Mouse (Mus musculus): ENCODE measurements around the gene Xlr5c. TPM values are rescaled to one million over a fixed set of nuclear protein-coding genes. Genes with fewer than 3 reads are reported as not detected.
"Not testable (repeated sequence)": the region's sequence is repeated elsewhere in the genome, so short reads cannot be mapped to it uniquely, and the experiment has no call there.

Gene Xlr5c
- total RNA-seq (2015): not detected in 2 replicates
- not detected in 2 replicates for total RNA-seq (2017)

GRCm38 (mm10) chrX:73292876-73293275 lies at the start of gene Xlr5c, which contains the start of gene Xlr5a:
TSS of gene Xlr5c (minus strand) at chrX:73292976.
TSS of gene Xlr5a (minus strand) at chrX:73292976.
- not testable (repeated sequence) for ATAC-seq (replicated peaks; ENCODE audit: poor library complexity)

- peak; percentile 93 for ATAC-seq (replicated peaks; ENCODE audit: poor library complexity)
Observed at GRCm38 (mm10) chrX:73342483-73342895, 49.7 kb upstream of the Xlr5c start, which contains the start of gene Zfp275. TSS of gene Zfp275 (plus strand) at chrX:73342621.

GRCm38 (mm10) chrX:73342068-73342467 lies 49.3 kb upstream of the Xlr5c start:
- ATAC-seq (replicated peaks; ENCODE audit: poor library complexity): no peak

GRCm38 (mm10) chrX:73341473-73341872 lies 48.7 kb upstream of the Xlr5c start:
- 0 out of 2 replicates have a peak, but pooled peaks have one; percentile 11 for ATAC-seq (replicated peaks; ENCODE audit: poor library complexity)

- ATAC-seq (replicated peaks; ENCODE audit: poor library complexity): no peak
Observed at GRCm38 (mm10) chrX:73336740-73337139, 44.0 kb upstream of the Xlr5c start, which contains the start of gene Gm45015. TSS of gene Gm45015 (minus strand) at chrX:73336840.

- ATAC-seq (replicated peaks; ENCODE audit: poor library complexity): no peak
Observed at GRCm38 (mm10) chrX:73333548-73333947, 40.8 kb upstream of the Xlr5c start.

- peak; percentile 50 for ATAC-seq (replicated peaks; ENCODE audit: poor library complexity)
Observed at GRCm38 (mm10) chrX:73327215-73327614, 34.4 kb upstream of the Xlr5c start.

GRCm38 (mm10) chrX:73321029-73321428 lies 28.3 kb upstream of the Xlr5c start:
- no peak for ATAC-seq (replicated peaks; ENCODE audit: poor library complexity)

- ATAC-seq (replicated peaks; ENCODE audit: poor library complexity): peak; percentile 75
Observed at GRCm38 (mm10) chrX:73312522-73312921, 19.7 kb upstream of the Xlr5c start.

GRCm38 (mm10) chrX:73295745-73296144 lies 3.0 kb upstream of the Xlr5c start:
- not testable (repeated sequence) for ATAC-seq (replicated peaks; ENCODE audit: poor library complexity)

GRCm38 (mm10) chrX:73265270-73265669 lies 27.5 kb downstream of the Xlr5c start, which contains the start of gene Xlr3c:
TSS of gene Xlr3c (minus strand) at chrX:73265390.
- not testable (repeated sequence) for ATAC-seq (replicated peaks; ENCODE audit: poor library complexity)

GRCm38 (mm10) chrX:73262428-73262827 lies 30.3 kb downstream of the Xlr5c start:
- ATAC-seq (replicated peaks; ENCODE audit: poor library complexity): not testable (repeated sequence)

GRCm38 (mm10) chrX:73242821-73243325 lies 49.9 kb downstream of the Xlr5c start, which contains the start of gene Xlr4c:
TSS of gene Xlr4c (minus strand) at chrX:73243130.
- not testable (repeated sequence) for ATAC-seq (replicated peaks; ENCODE audit: poor library complexity)

Other genes with a start within 250 kb of the Xlr5c start
- not detected in 2 replicates for gene Pnma3, start 228.2 kb downstream of the Xlr5c start, total RNA-seq (2015)
- not detected in 2 replicates for gene Pnma3, start 228.2 kb downstream of the Xlr5c start, total RNA-seq (2017)
- 15.1 and 18.9 TPM in 2 replicates for gene Xlr4a, start 210.5 kb downstream of the Xlr5c start, total RNA-seq (2015)
- gene Xlr4a, start 210.5 kb downstream of the Xlr5c start, total RNA-seq (2017): 11.6 and 18.2 TPM in 2 replicates
- gene Xlr3a, start 195.9 kb downstream of the Xlr5c start, total RNA-seq (2015): 0.93 and 3.3 TPM in 2 replicates
- 0.50 and 1.6 TPM in 2 replicates for gene Xlr3a, start 195.9 kb downstream of the Xlr5c start, total RNA-seq (2017)
- gene Gm14685, start 175.9 kb downstream of the Xlr5c start, total RNA-seq (2015): not detected in 2 replicates
- gene Gm14685, start 175.9 kb downstream of the Xlr5c start, total RNA-seq (2017): not detected in 2 replicates
- not detected in 2 replicates for gene Xlr5b, start 144.2 kb downstream of the Xlr5c start, total RNA-seq (2015)
- gene Xlr5b, start 144.2 kb downstream of the Xlr5c start, total RNA-seq (2017): not detected in 2 replicates
- not detected in 2 replicates for gene DXBay18, start 143.5 kb downstream of the Xlr5c start, total RNA-seq (2015)
- gene DXBay18, start 143.5 kb downstream of the Xlr5c start, total RNA-seq (2017): not detected in 2 replicates
- gene Spin2d, start 116.0 kb downstream of the Xlr5c start, total RNA-seq (2015): not detected in 2 replicates
- gene Spin2d, start 116.0 kb downstream of the Xlr5c start, total RNA-seq (2017): not detected in 2 replicates
- gene Xlr3b, start 100.8 kb downstream of the Xlr5c start, total RNA-seq (2015): 7.7 and 8.5 TPM in 2 replicates
- gene Xlr3b, start 100.8 kb downstream of the Xlr5c start, total RNA-seq (2017): 6.2 and 8.8 TPM in 2 replicates
- 16.7 and 22.3 TPM in 2 replicates for gene Xlr4b, start 78.6 kb downstream of the Xlr5c start, total RNA-seq (2015)
- 15.1 and 18.7 TPM in 2 replicates for gene Xlr4b, start 78.6 kb downstream of the Xlr5c start, total RNA-seq (2017)
- gene F8a, start 64.7 kb downstream of the Xlr5c start, total RNA-seq (2015): 4.1 and 5.6 TPM in 2 replicates
- 2.6 and 2.8 TPM in 2 replicates for gene F8a, start 64.7 kb downstream of the Xlr5c start, total RNA-seq (2017)
- 4.2 and 16.7 TPM in 2 replicates for gene Xlr4c, start 49.8 kb downstream of the Xlr5c start, total RNA-seq (2015)
- gene Xlr4c, start 49.8 kb downstream of the Xlr5c start, total RNA-seq (2017): 10.1 and 11.2 TPM in 2 replicates
- not detected in 2 replicates for gene Xlr3c, start 27.6 kb downstream of the Xlr5c start, total RNA-seq (2015)
- not detected in 2 replicates for gene Xlr3c, start 27.6 kb downstream of the Xlr5c start, total RNA-seq (2017)
- not detected in 2 replicates for gene Xlr5a, start within 50 bp of the Xlr5c start, total RNA-seq (2015)
- gene Xlr5a, start within 50 bp of the Xlr5c start, total RNA-seq (2017): not detected in 2 replicates
- not detected in 2 replicates for gene Gm45015, start 43.9 kb upstream of the Xlr5c start, total RNA-seq (2015)
- gene Gm45015, start 43.9 kb upstream of the Xlr5c start, total RNA-seq (2017): not detected in 2 replicates
- 9.1 and 10.4 TPM in 2 replicates for gene Zfp275, start 49.6 kb upstream of the Xlr5c start, total RNA-seq (2015)
- 6.0 and 8.8 TPM in 2 replicates for gene Zfp275, start 49.6 kb upstream of the Xlr5c start, total RNA-seq (2017)
- not detected in 2 replicates for gene Gm18336, start 105.8 kb upstream of the Xlr5c start, total RNA-seq (2015)
- gene Gm18336, start 105.8 kb upstream of the Xlr5c start, total RNA-seq (2017): not detected in 2 replicates
- gene Zfp92, start 118.1 kb upstream of the Xlr5c start, total RNA-seq (2015): not detected in 2 replicates
- gene Zfp92, start 118.1 kb upstream of the Xlr5c start, total RNA-seq (2017): 0.14 TPM in 1 of 2 replicates, not detected in the other
- gene Trex2, start 142.4 kb upstream of the Xlr5c start, total RNA-seq (2015): not detected in 2 replicates
- not detected in 2 replicates for gene Trex2, start 142.4 kb upstream of the Xlr5c start, total RNA-seq (2017)
- gene Haus7, start 166.1 kb upstream of the Xlr5c start, total RNA-seq (2015): 27.1 and 34.7 TPM in 2 replicates
- gene Haus7, start 166.1 kb upstream of the Xlr5c start, total RNA-seq (2017): 48.9 and 63.1 TPM in 2 replicates
- 1.3 and 1.4 TPM in 2 replicates for gene Bgn, start 190.6 kb upstream of the Xlr5c start, total RNA-seq (2015)
- 0.30 TPM in 1 of 2 replicates, not detected in the other for gene Bgn, start 190.6 kb upstream of the Xlr5c start, total RNA-seq (2017)
- not detected in 2 replicates for gene Atp2b3, start 210.1 kb upstream of the Xlr5c start, total RNA-seq (2015)
- gene Atp2b3, start 210.1 kb upstream of the Xlr5c start, total RNA-seq (2017): not detected in 2 replicates

All from megakaryocyte progenitor cell, adult 5-6 weeks (primary cell).